Comparison of ENCODE assay signal across 24 mouse cellular contexts in genomic region chr6:48546858-48547257, GRCm38 (mm10). TPM values are rescaled to one million over a fixed set of nuclear protein-coding genes. Genes with fewer than 3 reads are reported as not detected.
A peak's percentile ranks its signal among the peaks of the same experiment; 100 is the strongest.
DNase-seq lines count a peak whose midpoint lies in the region; ATAC-seq lines count a peak whose summit lies in the region.
"Had no signal": no experiment of that assay in that cellular context is flagged by ENCODE, and none has a peak within 500 bp of the region (broad histone marks: within the 10 kb centered on the region; RNA-seq: fewer than 3 reads in every experiment).

No protein-coding gene starts in this region.

- ATAC-seq in forebrain, embryonic 12.5 days (ENCODE audit: low FRiP score), result no peak
- ATAC-seq: forebrain, embryonic 13.5 days had no signal

- 76% methylated on average over 4 of the region's 4 CpGs for WGBS in forebrain, embryonic 12.5 days

- H3K36me3 ChIP-seq in forebrain, embryonic 12.5 days (replicated peaks), result peaks cover 8% of the 10 kb centered on the region
- H3K36me3 ChIP-seq: embryonic facial prominence, embryonic 13.5 days; limb, embryonic 15.5 days had no signal

- peak; percentile 6 to 45 for DNase-seq in adrenal gland, adult (ENCODE audit: inconsistent age in 2 of 2, low spot score in 1 of 2)
- DNase-seq in adrenal gland, postnatal 4 days (ENCODE audit: low spot score in 2 of 2), result no peak
- DNase-seq in heart, adult 8-10 months (ENCODE audit: low spot score), result peak; percentile 52
- no peak for DNase-seq in heart, postnatal 4 days
- DNase-seq in adipocyte (ENCODE audit: low spot score), result peak; percentile 98
- DNase-seq in lung, postnatal 10 days, result peak; percentile 71
- no peak for DNase-seq in cerebellum, adult 9-10 months
- DNase-seq: cerebellum, adult 2 months; right cerebral cortex, postnatal 25 days; thymus, adult 18-20 months had no signal

- no peak overlapping the region for H3K27ac ChIP-seq in forebrain, embryonic 12.5 days
- H3K27ac ChIP-seq: embryonic facial prominence, embryonic 13.5 days; forebrain, embryonic 13.5 days; limb, embryonic 15.5 days; neural tube, embryonic 13.5 days had no signal

- no peaks in the 10 kb centered on the region for H3K4me1 ChIP-seq in forebrain, embryonic 12.5 days
- H3K4me1 ChIP-seq: forebrain, embryonic 13.5 days had no signal

- H3K4me3 ChIP-seq in forebrain, embryonic 12.5 days (replicated peaks), result no peak overlapping the region
- H3K4me3 ChIP-seq: embryonic facial prominence, embryonic 13.5 days; forebrain, embryonic 13.5 days; limb, embryonic 15.5 days; megakaryocyte, embryonic 14.5 days; neural tube, embryonic 13.5 days had no signal

- H3K27me3 ChIP-seq in forebrain, embryonic 12.5 days, result no peaks in the 10 kb centered on the region
- H3K27me3 ChIP-seq: embryonic facial prominence, embryonic 13.5 days; forebrain, embryonic 13.5 days; limb, embryonic 15.5 days; neural tube, embryonic 13.5 days had no signal

- H3K4me2 ChIP-seq in forebrain, embryonic 12.5 days, result no peak overlapping the region
- H3K4me2 ChIP-seq: embryonic facial prominence, embryonic 13.5 days; forebrain, embryonic 13.5 days; limb, embryonic 15.5 days; neural tube, embryonic 13.5 days had no signal

- H3K9me3 ChIP-seq in forebrain, embryonic 12.5 days, result no peaks in the 10 kb centered on the region
- H3K9me3 ChIP-seq: embryonic facial prominence, embryonic 13.5 days; forebrain, embryonic 13.5 days; limb, embryonic 15.5 days; megakaryocyte, embryonic 14.5 days; neural tube, embryonic 13.5 days had no signal

- H3K9ac ChIP-seq in forebrain, embryonic 12.5 days, result no peak overlapping the region
- H3K9ac ChIP-seq: embryonic facial prominence, embryonic 13.5 days; forebrain, embryonic 13.5 days; limb, embryonic 15.5 days; liver, postnatal 0 days; neural tube, embryonic 13.5 days had no signal

RNA-seq across cellular contexts. Expression of gene Lrrc61, which starts 7.7 kb away (rescaled TPM):
- 10 to 100 TPM; 42.8 to 43.5 TPM for total RNA-seq in adrenal gland, postnatal 4 days (2021)
- total RNA-seq in heart, adult 8-10 months (2022), result 10 to 100 TPM; 17.7 to 20.1 (median 18.8) TPM
- 1 to 10 TPM; 7.5 to 9.1 TPM for total RNA-seq in heart, postnatal 4 days (2021)
- polyA plus RNA-seq in forebrain, embryonic 12.5 days (2016; fragmentation: Nextera tagmentation; extraction: Ambion mirVana), result 16.7 and 21.3 TPM in 2 replicates

RNA-seq across cellular contexts. Expression of gene Atp6v0e2, which starts 9.4 kb away (rescaled TPM):
- total RNA-seq in adrenal gland, postnatal 4 days (2021), result 10 to 100 TPM; 55.8 to 57.0 TPM
- 10 to 100 TPM; 18.1 to 27.4 (median 23.3) TPM for total RNA-seq in heart, adult 8-10 months (2022)
- total RNA-seq in heart, postnatal 4 days (2021), result 10 to 100 TPM; 14.0 to 16.4 TPM
- polyA plus RNA-seq in forebrain, embryonic 12.5 days (2016; fragmentation: Nextera tagmentation; extraction: Ambion mirVana), result 78.6 and 88.3 TPM in 2 replicates
- total RNA-seq: CH12.LX had no signal

RNA-seq across cellular contexts. Expression of gene Rarres2, which starts 25.7 kb away (rescaled TPM):
- total RNA-seq in adrenal gland, postnatal 4 days (2021), result 100 to 1,000 TPM in 1 of 2 experiments, 10 to 100 TPM in 1; 82.0 to 161 TPM
- 100 to 1,000 TPM in 1 of 4 experiments, 10 to 100 TPM in 3; 62.1 to 108 (median 77.5) TPM for total RNA-seq in heart, adult 8-10 months (2022)
- total RNA-seq in heart, postnatal 4 days (2021), result 10 to 100 TPM; 69.3 to 70.3 TPM
- 0.74 and 1.2 TPM in 2 replicates for polyA plus RNA-seq in forebrain, embryonic 12.5 days (2016; fragmentation: Nextera tagmentation; extraction: Ambion mirVana)
- total RNA-seq: common myeloid progenitor, adult 5-6 weeks had no signal

RNA-seq across cellular contexts. Expression of gene Gm45021, which starts 42.6 kb away (rescaled TPM):
- not detected for total RNA-seq in adrenal gland, postnatal 4 days (2021)
- not detected for total RNA-seq in heart, adult 8-10 months (2022)
- total RNA-seq in heart, postnatal 4 days (2021), result not detected
- not detected in 2 replicates for polyA plus RNA-seq in forebrain, embryonic 12.5 days (2016; fragmentation: Nextera tagmentation; extraction: Ambion mirVana)
- total RNA-seq: adrenal gland, postnatal 14 days; CH12.LX; common myeloid progenitor, adult 5-6 weeks; layer of hippocampus, postnatal 14 days; left cerebral cortex, postnatal 10 days; midbrain, postnatal 0 days had no signal
- polyA plus RNA-seq: cerebellum, adult 2 months; embryonic facial prominence, embryonic 13.5 days; forebrain, embryonic 13.5 days; hindbrain, embryonic 11.5 days; limb, embryonic 15.5 days; liver, postnatal 0 days; midbrain, postnatal 0 days; neural tube, embryonic 13.5 days had no signal

RNA-seq across cellular contexts. Expression of gene Repin1, which starts 46.8 kb away (rescaled TPM):
- 10 to 100 TPM; 59.7 to 61.5 TPM for total RNA-seq in adrenal gland, postnatal 4 days (2021)
- total RNA-seq in heart, adult 8-10 months (2022), result 10 to 100 TPM; 35.5 to 40.9 (median 36.3) TPM
- total RNA-seq in heart, postnatal 4 days (2021), result 10 to 100 TPM; 30.4 to 31.2 TPM
- polyA plus RNA-seq in forebrain, embryonic 12.5 days (2016; fragmentation: Nextera tagmentation; extraction: Ambion mirVana), result 46.7 and 50.0 TPM in 2 replicates

Comparison
In these comparisons a context has a peak if more than half of its experiments do, and no peak if none do; other contexts are left out.
1. DNase-seq: peak in adrenal gland, adult (2 of 2), heart, adult 8-10 months (single experiment), adipocyte (single experiment) and lung, postnatal 10 days (single experiment); none in adrenal gland, postnatal 4 days (0 of 2), heart, postnatal 4 days (single experiment) and cerebellum, adult 9-10 months (single experiment).